Mouse (Mus musculus) ovary, postnatal 10 days (tissue): ENCODE measurements around the gene Cenps.
A peak's percentile ranks its signal among the peaks of the same experiment; 100 is the strongest.
"Not testable (repeated sequence)": the region's sequence is repeated elsewhere in the genome, so short reads cannot be mapped to it uniquely, and the experiment has no call there.

Experiments
- DNase-seq: peaks from one replicate; pipeline ENCODE4 v3.0.0; 2022; ENCODE audit warnings: low spot score

Cenps gene

DNA sequence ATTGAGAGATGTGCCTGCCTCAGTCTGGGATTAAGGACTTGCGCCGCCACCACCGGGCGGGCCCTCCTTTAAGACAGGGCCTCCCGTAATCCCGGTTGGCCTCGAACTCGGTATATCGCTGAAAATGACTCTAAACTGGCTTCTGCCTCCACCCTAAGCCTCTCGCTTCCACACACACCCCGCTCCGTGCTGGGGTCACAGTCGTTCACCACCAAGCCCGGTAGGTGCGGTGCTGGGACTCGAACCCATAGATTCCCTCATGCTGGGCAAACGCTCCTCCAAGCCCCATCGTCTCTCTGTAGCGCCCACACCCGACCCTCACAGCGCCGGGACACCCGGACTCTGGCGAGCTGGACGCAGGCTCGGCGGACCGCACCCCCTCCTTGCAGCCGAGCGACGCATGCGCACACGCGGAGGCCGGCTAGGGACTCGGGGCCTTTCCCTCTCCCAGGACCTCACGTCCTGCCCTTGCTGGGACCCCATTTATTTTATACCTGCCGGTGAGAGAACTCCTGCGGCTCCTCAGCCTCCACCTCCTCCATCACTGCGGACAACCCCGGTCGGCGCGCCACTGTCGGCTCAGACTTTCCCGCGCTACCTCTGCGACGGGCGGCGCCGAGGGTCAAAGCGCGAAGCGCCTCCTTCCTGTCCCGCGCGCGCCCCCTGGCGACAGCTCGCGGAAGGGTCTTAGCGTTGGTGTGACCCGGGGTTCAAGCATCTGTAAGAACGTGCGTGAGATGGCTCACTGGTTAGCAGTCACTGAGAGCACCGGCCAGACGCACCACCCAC is at the start of gene Cenps:
Gene Cenps (minus strand): TSS at position 648 of the 789 bp plus-strand sequence.
- peak; percentile 87 for DNase-seq

DNA sequence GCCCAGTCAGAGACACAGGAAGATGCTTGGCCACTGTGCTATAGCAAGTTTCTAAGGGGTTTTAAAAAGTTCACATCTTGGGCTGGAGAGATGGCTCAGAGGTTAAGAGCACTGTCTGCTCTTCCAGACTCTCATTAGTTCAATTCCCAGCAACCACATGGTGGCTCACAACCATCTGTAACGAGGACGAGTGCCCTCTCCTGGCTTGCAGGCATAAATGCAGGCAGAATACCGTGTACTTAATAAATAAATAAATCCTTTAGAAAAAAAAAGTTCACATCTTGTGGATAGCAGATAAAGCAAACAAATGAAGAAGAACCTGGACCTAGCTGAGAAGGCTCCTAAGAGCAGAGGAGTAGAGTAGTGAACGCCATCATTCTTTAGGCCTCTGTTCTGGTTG is 45.3 kb upstream of the Cenps start:
- no peak for DNase-seq

DNA sequence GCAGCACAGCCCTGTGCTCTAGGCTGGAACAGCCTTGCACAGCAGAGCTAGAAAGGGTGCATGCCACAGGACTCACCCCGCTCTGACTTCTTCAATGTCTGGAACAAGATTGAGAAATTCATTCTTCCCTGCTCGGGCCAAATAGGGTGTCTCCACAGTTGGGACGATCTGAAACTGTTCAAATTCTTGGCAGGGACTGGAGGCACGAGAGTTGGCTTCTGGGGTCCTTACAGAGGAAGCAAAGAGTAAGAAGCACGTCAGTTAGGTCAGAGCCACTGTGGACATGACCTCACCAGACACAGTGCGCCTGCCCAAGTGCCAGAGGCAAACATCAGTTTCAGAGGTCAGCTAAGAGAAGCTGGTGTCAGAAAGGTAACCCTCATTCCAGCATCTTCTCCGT is 44.8 kb upstream of the Cenps start:
- no peak for DNase-seq

DNA sequence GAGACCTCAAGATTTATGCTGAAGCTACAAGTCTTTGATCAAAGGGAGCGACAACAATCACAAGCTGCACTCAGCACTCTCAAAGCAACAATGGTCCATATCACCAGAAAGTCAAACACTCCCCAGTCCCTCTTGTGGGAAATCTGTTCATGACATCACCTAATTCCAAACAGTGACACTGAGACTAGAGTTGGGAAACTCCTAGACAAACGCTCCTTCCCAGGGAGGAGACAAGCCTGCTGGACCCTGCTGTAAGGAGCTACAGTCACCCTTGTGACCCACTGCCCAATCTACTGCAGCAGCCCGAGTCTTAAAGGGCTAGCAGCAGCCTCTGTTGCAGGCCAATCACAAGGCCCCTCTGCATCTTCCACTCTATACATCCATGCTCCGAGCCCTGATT is 42.1 kb upstream of the Cenps start:
- DNase-seq, result no peak

DNA sequence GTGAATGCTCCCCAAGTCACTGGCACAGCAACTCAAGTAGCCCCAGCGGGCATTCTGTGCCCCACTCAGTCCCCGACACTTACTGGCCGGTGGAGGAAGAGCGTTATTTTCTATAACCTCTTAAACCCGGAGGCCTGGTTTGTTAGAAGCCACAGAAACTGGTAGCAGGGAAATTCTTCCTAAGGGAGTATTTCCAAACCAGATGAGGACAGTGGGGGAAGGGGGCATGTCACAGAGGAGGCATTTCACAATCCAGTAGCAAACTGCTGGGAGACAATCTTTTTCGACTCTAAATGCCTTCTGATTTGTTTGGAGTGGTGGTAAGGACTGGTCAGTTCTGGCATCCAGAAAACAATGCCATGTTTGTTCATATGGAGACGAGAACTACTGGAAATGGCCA is 41.7 kb upstream of the Cenps start:
- no peak for DNase-seq

DNA sequence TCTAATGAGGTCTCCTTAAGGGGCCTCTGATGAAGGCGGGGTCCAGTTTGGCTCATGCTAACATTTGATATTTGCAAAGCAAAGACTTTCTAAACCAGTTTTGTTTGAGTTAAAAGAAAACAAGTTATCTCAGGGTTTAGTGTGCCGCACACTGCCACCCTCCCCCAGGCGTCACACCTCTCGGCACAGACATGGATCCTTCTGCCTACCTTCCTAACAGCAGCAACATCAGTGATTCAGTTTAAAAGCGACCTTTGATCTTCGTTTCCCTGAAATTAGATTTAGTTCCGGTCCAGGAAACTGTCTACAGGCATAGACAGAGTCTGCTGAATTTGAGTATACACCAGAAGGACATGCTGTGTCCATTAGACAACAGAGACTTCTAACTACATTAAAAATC is 40.9 kb upstream of the Cenps start:
- DNase-seq, result no peak

DNA sequence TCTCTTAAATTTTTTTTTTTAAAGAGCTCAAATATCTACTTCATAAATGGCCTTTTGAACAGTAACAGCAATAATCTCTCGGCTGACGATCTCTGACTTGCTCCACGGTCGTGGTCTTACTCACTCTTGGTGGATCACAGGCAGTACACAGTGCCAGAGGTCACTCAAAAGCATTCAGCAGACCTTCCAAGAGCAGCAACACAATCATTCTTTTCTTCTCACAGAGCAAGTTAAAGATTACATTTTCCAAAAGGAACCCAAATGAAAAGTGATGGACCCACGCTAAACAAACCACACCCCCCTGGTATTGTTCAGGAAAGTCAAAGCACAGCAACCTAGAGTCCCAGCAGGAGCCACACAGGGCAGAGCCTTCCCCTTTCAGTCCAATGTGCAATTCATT is 39.6 kb upstream of the Cenps start:
- DNase-seq, result no peak

DNA sequence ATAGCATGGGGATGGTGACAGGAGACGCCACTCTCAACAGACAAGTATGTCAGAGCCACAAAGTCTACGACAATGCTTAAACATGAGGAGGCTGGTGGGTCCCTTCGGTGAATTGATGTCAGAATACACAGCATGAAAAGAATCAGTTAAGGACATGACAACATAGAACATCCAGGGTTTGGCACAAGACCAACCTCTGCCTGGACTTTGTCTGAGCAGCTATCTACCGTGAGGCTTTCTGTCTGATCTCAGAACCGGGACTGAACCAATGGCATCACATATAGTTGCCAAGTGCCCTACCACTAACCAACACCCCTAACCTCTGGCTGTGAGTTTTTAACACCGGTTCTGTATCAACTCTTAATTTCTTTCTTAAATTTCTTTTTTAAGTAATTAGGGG is 39.2 kb upstream of the Cenps start:
- no peak for DNase-seq

DNA sequence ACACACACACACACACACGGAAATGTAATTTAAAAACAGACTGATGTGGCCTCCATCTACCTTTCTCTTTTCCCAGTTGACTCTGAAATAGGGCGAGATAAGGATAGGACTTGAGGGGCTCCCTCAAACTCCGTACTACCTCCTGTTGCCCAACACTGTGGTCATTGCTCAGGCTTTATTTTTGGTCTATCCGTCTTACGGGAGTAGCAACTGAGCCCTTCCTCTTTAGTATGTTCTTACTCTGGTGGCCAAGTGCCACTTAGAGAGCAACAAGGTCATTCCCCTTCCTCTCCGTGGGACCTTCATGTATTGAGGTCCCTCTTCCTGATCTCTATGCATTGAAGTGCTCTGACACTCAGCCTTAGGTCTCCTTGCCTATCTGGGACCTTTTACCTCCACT is 36.2 kb upstream of the Cenps start:
- no peak for DNase-seq

DNA sequence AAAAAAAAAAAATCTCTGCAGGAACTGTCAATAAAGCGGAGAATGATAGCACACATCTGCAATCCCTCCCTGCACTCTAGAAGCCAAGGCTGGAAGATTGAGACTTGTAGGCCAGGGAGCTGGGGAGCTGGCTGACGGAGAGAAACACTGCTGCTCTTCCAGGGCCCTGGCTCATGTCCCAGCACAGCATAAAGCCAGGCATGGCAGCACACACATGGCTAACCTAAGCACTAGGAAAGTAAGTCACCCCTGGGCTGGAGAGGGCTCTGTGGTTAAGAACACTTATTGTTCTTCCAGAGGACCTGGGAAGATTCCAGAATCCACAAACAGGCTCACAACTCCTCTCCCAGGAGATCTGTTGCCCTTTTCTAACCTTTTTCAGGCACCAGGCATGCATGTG is 35.2 kb upstream of the Cenps start:
- no peak for DNase-seq

DNA sequence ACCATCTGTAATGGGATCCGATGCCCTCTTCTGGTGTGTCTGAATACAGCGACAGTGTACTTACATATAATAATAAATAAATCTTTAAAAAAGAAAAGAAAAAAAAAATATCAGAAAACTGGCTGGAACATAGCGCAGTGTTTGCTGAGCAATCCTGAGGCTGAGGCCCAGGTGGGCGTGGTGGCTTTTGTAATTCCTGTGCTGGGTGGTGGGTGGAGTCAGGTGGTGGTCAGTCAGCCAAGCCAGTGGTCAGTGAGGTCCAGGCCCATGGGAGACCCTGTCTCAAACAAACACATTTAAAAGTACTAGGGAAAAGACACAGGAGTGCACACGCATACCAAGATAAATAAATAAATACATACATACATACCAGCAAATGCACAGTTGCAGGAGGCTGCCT is 34.7 kb upstream of the Cenps start:
- DNase-seq, result no peak

DNA sequence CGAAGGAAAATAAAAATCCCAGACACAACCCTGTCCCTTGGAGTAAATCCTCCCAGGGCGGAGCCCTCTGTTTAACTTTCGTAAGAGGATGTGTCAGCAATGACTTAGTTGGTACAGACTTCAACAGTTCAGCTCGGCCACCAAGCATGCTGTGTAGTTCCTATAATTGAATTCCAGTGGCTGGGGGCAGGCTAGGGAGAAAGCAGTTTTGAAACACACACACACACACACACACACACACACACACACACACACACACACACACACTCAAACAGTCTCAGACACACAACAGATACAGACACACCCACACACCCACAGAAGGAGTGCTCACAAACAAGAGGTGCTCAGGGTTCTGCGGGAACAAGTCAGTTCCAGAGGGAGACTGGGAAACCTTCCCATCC is 34.2 kb upstream of the Cenps start:
- no peak for DNase-seq

DNA sequence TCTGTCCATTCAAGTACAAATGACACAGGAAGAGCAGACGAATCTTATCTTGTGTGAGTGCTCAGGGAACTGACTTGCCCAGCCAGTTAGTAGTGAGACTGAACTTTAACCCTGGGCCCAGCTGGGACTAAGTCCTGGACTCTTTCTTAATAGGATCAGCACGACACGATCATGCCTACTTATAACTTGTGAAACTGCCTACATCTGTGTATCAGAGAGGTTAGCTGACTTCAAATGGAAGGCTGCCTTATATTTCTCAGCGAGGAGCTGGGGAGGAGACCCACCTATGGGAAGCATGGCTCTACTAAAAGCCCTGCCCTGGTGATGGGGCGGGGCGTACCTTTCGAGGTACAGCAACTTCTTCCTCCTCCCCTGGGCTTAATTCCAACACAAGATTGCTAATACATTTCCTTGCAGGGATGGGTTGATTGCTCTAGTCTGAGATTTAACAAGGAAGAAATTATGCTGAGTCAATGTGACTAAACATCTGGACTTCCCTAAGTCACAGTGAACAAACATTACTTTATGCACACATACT is 33.0 kb upstream of the Cenps start:
- DNase-seq, result no peak

DNA sequence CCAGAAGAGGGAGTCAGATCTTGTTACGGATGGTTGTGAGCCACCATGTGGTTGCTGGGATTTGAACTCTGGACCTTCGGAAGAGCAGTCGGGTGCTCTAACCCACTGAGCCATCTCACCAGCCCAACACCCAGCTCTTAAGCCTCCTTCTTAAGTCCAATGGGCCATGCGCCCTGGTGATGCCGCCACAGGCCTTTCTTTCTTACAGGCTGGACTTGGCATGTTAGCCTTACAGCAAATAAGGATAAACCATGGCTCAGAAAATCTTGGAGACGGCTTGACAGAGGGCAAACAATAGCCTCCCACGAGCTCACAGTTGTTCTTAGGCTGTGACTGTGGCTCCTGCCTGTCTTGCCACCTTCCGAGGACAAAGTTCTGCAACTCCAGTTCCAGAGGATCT is 32.5 kb upstream of the Cenps start:
- DNase-seq, result not testable (repeated sequence)

DNA sequence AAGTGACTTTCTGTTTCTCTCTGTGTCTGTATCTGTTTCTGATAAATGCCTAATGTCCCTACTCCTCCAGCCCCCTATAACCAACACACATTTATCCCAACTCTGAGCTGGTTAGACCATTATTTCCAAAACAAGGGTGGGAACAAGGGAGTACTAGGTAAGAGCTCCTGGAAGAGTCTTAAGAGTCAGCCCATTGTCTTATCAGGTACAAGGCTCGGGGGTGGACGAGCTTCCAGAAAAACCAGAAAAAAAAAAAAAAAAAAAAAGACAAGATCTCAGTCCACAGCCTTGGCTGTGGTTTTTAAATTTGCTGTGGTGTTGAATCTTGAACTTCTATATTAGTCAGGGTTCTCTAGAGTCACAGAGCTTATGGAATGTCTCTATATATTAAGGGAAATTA is 30.6 kb upstream of the Cenps start:
- DNase-seq, result no peak

DNA sequence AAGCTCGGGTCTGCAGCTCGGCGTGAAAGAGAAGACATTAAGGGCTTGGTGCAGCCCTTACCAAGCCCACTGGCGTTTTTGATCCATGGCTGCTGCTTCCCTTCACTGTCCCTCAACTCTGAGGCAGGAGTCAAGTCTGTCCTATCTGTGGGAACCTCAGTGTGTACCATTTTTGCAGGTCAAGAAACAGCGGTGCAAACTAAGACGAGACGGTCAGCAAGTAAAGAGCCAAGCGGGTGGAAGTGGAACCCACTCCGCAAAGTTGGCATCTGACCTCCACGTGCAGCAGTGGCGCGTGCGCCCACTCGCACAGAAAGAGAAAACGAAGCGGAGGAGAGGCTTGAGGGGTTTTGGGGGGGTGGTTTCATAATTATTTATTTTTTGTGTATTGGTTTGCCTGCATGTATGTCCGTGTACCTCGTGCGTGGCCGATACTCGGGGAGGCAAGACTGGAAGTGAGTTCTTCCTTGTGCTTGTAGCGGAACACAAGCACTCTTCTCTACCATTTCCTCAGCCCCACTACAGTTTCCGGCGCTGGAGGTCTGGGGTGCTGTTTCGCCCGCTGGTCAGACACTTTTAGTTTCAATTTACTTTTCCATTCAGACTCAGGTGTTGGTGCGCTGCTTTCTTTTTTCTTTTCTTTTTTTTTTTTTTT is 29.7 kb upstream of the Cenps start:
- no peak for DNase-seq

DNA sequence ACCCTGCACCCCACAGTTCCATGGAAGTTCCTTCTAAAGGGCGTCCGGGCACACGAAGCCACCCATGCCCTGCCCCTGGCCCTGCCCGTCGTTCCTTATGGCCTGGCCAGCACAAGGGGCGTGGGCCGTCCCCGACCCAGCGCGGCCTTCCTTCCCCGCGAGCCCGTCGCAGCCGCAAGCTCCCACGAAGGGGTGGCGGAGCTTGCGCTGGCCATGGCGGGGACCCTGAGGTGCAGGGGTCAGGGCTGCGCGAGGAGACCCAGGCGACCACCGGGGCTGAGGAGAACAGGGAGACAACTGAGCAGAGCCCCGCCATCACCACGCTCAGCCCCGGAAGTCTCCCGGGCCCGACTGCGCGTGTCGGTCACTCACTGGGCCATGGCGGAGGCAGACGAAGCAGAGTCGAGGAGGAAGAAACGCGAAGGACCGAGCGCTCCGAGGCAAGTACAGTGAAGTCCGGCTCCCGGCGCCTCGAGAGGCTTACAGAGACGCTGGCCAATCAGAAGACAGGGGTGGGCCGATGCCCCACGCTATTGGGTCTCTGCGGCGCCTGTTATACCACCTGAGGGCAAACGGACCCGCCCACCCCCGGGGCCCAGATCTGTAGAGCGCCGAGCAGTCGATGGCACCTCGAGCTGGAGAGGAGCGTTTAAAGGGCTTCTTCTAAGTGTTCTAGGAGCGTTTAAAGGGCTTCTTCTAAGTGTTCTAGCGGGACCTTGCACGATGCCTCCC is 29.0 kb upstream of the Cenps start, which contains the start of gene Pgd:
Gene Pgd (minus strand): TSS at position 557 of the 732 bp plus-strand sequence.
- DNase-seq, result peak; percentile 91

DNA sequence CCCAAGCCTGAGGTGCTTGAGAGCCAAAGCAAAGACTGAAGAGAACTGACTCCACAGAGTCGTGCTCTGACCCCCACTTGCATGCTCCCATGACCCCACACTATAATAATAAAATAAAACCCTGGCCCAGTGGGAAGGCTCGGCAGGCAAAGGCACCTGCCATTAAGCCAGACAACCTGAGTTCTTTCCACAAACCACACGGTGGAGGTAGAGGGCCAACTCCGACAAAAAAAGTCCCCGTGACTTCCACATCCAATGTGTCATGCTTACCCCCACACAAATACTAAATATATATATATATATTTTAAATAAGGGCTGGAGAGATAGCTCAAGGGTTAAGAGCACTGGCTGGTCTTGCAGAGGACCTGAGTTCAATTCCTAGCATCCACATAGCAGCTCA is 26.7 kb upstream of the Cenps start:
- DNase-seq, result no peak

DNA sequence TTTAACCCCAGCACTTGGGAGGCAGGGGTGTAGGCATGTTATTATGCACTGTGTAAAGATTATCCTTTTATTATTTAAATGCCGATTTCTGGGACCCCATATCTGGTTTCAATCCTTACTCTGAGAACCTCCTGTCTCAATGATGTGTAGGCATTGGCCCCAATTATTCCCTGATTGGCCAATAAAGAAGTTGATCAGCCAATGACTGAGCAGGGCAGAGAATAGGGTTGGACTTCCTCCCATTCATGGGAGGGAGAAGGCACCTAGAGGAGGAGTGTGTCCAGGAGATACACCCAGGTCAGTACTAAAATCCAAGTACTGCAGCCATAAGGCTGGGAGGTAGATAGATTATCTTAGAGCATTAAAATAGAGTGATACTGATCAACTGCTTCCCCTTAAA is 25.8 kb upstream of the Cenps start:
- DNase-seq, result no peak

DNA sequence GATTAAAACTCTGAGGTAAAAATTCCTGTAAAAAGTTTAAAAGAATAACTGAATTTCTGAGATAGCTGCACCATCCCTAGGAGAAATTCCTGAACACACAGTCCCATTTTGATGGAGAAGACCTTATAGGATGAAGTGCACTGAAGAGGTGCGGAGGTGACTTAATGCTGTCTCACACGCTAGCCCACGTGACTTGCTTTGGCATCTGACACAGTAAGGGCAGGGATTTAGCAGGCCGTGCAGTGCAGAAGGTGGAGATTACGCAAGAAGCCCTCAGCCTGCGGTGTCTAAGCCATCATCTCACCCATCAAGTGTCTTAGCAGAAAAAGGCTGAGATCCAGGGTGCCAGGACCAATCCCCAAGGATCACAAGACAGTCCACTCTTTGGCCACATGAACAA is 23.7 kb upstream of the Cenps start:
- no peak for DNase-seq

DNA sequence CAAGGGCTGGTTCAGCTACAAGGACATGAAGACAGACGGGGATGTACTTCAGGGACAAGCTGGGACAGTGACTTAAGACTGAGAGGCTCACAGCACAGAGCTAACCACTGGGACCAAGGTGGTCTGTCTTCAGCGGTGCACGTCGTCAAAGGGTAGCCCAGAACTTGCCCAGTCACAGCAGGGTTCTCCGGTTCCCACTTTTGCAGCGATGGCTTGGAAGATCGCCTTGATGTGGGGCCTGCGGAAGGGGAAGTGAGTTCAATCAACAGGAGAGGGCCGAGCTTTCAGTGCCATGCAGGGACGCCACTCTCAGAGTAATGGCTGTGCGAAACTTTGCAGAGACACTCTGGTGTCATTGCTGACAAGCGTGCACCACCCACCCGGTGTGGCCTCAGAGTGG is 22.5 kb upstream of the Cenps start:
- no peak for DNase-seq

DNA sequence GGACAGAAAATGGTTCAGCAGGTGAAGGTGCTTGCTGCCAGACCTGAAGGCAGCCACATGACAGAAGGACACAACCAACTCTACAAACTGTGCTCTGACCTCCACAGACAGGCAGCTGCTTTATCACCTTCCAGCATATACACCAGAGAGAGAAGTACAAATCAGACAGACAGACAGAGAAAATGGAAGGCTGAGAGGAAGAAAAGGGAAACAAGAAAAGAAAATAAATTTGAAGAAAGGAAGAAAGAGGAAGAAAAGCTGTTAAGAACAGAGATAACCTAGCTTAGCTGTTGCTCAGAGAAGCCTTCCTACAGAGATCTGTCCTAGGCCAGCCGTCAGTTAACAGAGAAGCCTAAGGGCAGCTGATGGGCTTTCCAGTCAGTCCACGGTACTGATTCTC is 21.8 kb upstream of the Cenps start:
- no peak for DNase-seq

DNA sequence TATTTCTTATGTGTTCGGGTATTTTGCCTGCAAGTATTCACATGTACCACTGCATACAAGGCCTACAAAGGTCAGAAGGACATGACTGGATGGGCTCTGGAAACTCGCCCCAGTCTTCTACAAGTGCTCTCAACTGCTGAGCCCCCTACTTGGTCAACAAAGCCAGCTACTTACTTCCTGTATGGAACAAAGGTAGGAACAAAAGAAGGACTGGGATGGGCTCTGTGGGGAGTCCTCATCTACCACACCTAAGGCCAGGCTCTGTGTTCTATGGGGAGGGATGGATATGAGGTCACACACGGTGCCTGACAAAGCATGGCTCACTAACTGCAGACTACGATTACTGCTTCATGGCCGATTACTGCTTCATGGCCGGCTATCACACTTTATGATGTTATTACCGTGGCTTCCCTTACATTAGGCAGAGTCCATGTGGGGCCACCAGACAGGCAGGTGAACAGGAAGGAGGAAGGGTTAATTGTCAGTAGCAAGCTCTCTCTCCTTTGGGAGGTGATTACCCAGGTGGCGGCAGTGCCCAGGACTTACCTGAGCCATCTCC is 20.1 kb upstream of the Cenps start:
- no peak for DNase-seq
